Mouse (Mus musculus) testis, adult 2 months (tissue): ENCODE measurements around the gene Ripk4.

ENCODE experiments used
- CTCF ChIP-seq: fragments of 200-500 bp; IDR thresholded peaks from 2 replicates; pipeline ENCODE4 v1.5.1; 2012; ENCODE audit warnings: low read depth, mild to moderate bottlenecking, inconsistent platforms, low read length, moderate library complexity; ENCODE audit not compliant: control insufficient read depth, insufficient read depth, insufficient replicate concordance
- POLR2A ChIP-seq: fragments of 200-500 bp; IDR thresholded peaks from 2 replicates; pipeline ENCODE4 v1.6.1; 2012; ENCODE audit warnings: low read depth, mild to moderate bottlenecking, inconsistent platforms, low read length, moderate library complexity; ENCODE audit not compliant: control insufficient read depth

- TF ChIP-seq POLR2A: no peak
- no peak for TF ChIP-seq CTCF
These were observed 65.8 kb downstream of the Ripk4 start for GRCm38 (mm10) chr16:97697769-97698168.
